Mouse (Mus musculus): ENCODE data around the gene Spocd1.
A peak's percentile ranks its signal among the peaks of the same experiment; 100 is the strongest.
"Not testable (repeated sequence)": the region's sequence is repeated elsewhere in the genome, so short reads cannot be mapped to it uniquely, and the experiment has no call there.

Gene Spocd1

GRCm38 (mm10) chr4:129928949-129929348 lies at the start of gene Spocd1:
TSS of gene Spocd1 (plus strand) at chr4:129929249.
- no peak for DNase-seq

- no peak for DNase-seq
Measured at GRCm38 (mm10) chr4:129880615-129881014, 48.4 kb upstream of the Spocd1 start.

- DNase-seq, result no peak
Measured at GRCm38 (mm10) chr4:129881661-129882060, 47.4 kb upstream of the Spocd1 start.

GRCm38 (mm10) chr4:129882555-129883293 lies 46.3 kb upstream of the Spocd1 start:
- DNase-seq, result peak; percentile 45 to 62

GRCm38 (mm10) chr4:129884041-129884930 lies 44.8 kb upstream of the Spocd1 start:
- no peak for DNase-seq

GRCm38 (mm10) chr4:129889661-129890060 lies 39.4 kb upstream of the Spocd1 start:
- no peak for DNase-seq

GRCm38 (mm10) chr4:129890094-129890493 lies 39.0 kb upstream of the Spocd1 start:
- DNase-seq, result no peak

- no peak for DNase-seq
Measured at GRCm38 (mm10) chr4:129894861-129895260, 34.2 kb upstream of the Spocd1 start.

GRCm38 (mm10) chr4:129898815-129899214 lies 30.2 kb upstream of the Spocd1 start:
- DNase-seq, result not testable (repeated sequence)

- DNase-seq, result no peak
Measured at GRCm38 (mm10) chr4:129902394-129902793, 26.7 kb upstream of the Spocd1 start.

- DNase-seq, result no peak
Measured at GRCm38 (mm10) chr4:129903577-129903976, 25.5 kb upstream of the Spocd1 start.

- no peak for DNase-seq
Measured at GRCm38 (mm10) chr4:129905032-129905431, 24.0 kb upstream of the Spocd1 start.

- DNase-seq, result no peak
Measured at GRCm38 (mm10) chr4:129906016-129906415, 23.0 kb upstream of the Spocd1 start.

GRCm38 (mm10) chr4:129908836-129909235 lies 20.2 kb upstream of the Spocd1 start:
- no peak for DNase-seq

GRCm38 (mm10) chr4:129909261-129909731 lies 19.8 kb upstream of the Spocd1 start:
- no peak for DNase-seq

GRCm38 (mm10) chr4:129912998-129913397 lies 16.1 kb upstream of the Spocd1 start:
- no peak for DNase-seq

- DNase-seq, result peak; percentile 18 to 20
Measured at GRCm38 (mm10) chr4:129913761-129914644, 15.0 kb upstream of the Spocd1 start.

- no peak for DNase-seq
Measured at GRCm38 (mm10) chr4:129914686-129915085, 14.4 kb upstream of the Spocd1 start.

- no peak for DNase-seq
Measured at GRCm38 (mm10) chr4:129915349-129915988, 13.6 kb upstream of the Spocd1 start.

- DNase-seq, result no peak
Measured at GRCm38 (mm10) chr4:129916159-129916558, 12.9 kb upstream of the Spocd1 start.

- no peak for DNase-seq
Measured at GRCm38 (mm10) chr4:129917016-129917603, 11.9 kb upstream of the Spocd1 start.

- no peak for DNase-seq
Measured at GRCm38 (mm10) chr4:129918464-129918863, 10.6 kb upstream of the Spocd1 start.
